Mouse (Mus musculus) megakaryocyte, embryonic 14.5 days (primary cell): ENCODE results near the gene Zfp541. TPM values are rescaled to one million over a fixed set of nuclear protein-coding genes. Genes with fewer than 3 reads are reported as not detected.

ENCODE experiments used
- H3K27me3 ChIP-seq: replicated peaks from 2 replicates; pipeline ENCODE3; 2012; ENCODE audit warnings: inconsistent platforms
- H3K36me3 ChIP-seq: replicated peaks from 2 replicates; pipeline ENCODE3; 2012; ENCODE audit warnings: low read length, inconsistent platforms, mixed read lengths
- H3K4me1 ChIP-seq: 2 replicates; pipeline ENCODE4 v1.6.1; 2012; ENCODE audit warnings: inconsistent platforms
- H3K4me3 ChIP-seq: replicated peaks from 2 replicates; pipeline ENCODE3; 2012; ENCODE audit warnings: moderate library complexity, mild to moderate bottlenecking, inconsistent platforms
- H3K9me3 ChIP-seq: 2 replicates; pipeline ENCODE4 v1.6.1; 2012; ENCODE audit warnings: inconsistent platforms
- FLI1 ChIP-seq: IDR thresholded peaks from 2 replicates; pipeline ENCODE4 v1.6.1; 2012; ENCODE audit warnings: low read length, inconsistent platforms, mixed read lengths
- GATA1 ChIP-seq: IDR thresholded peaks from 3 replicates; pipeline ENCODE4 v1.6.1; 2012; ENCODE audit warnings: mixed read lengths, low read length, inconsistent platforms, borderline replicate concordance
- polyA plus RNA-seq: library from polyadenylated mRNA; stranded (reverse); fragments of >175 nt; gene quantifications from 2 replicates; pipeline ENCODE4 v1.2.3, GENCODE M21; 2012; ENCODE audit warnings: low replicate concordance; ENCODE audit not compliant: insufficient read depth

Zfp541 gene
- polyA plus RNA-seq, 1 experiment, result 0.15 TPM

DNA sequence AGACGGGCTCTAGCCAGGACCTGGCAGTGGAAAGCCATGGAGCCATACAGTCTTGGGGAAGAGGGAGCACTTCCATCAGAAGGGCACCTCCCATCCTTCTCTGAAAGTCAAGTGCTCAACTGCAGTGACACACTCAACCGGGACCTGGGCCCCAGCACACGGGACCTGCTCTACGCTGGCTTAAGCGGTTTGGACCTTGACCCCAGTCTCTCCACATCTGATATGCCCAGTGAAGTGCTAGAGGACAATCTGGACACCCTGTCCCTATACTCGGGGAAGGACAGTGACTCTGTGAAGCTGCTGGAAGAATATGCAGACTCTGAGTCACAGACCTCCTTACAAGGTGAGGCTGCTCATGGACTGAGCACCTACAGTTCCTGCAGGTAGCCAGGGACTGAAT, 10.3 kb downstream of the Zfp541 start:
- peaks cover 4% of the 10 kb centered on the region for H3K27me3 ChIP-seq
- no peak for TF ChIP-seq FLI1

DNA sequence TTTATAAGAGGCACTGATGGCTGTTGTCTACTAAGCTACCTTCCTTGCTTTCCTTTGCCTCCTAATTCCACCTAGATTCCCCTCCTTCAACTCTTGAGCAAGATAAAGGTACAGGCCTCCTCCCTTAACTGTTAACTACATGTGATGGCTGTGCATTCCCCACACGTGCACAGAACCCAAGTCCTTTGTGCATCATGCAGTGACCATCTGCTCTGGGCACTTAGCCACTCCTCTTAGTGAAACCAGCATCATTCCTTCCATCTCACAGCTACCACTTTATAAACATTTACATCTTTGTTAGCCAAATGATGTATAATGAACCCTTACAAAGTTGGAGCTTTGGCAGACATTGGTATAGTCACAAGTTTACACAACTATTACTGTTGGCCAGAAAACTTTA, 18.3 kb downstream of the Zfp541 start:
- TF ChIP-seq FLI1 (no peak), GATA1 (no peak)
- no peaks in the 10 kb centered on the region for H3K9me3 ChIP-seq
- H3K36me3 ChIP-seq, result no peaks in the 10 kb centered on the region
- peaks cover 39% of the 10 kb centered on the region for H3K27me3 ChIP-seq
- no peak overlapping the region for H3K4me3 ChIP-seq
- peaks cover 38% of the 10 kb centered on the region for H3K4me1 ChIP-seq

More for the DNA sequence above, 10.3 kb downstream of the Zfp541 start:
- Histone ChIP-seq H3K4me3 (no peak overlapping the region), H3K36me3 (no peaks in the 10 kb centered on the region), H3K9me3 (no peaks in the 10 kb centered on the region), H3K4me1 (peaks cover 46% of the 10 kb centered on the region)

DNA sequence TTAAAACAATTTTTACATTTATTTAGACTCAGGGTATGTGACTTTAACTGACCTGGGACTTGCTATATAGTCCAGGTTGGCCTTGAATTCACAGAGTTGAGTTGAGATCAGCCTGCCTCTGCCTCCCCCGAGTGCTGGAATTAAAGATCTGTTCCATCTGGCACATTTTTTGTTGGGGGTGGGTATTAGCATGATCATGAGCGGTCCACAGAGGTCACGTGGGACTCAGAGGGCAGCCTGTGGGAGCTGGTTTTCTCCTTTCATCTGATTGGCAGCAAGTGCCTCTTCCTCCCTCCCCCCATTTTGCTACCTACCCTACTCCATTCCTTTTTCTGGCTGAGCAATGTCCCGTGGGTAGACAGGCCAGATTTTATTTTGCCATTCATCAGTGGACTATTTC, 19.0 kb downstream of the Zfp541 start:
- H3K4me1 ChIP-seq, result peaks cover 38% of the 10 kb centered on the region
- no peaks in the 10 kb centered on the region for H3K9me3 ChIP-seq
- no peak overlapping the region for H3K4me3 ChIP-seq
- TF ChIP-seq FLI1 (no peak), GATA1 (no peak)
- no peaks in the 10 kb centered on the region for H3K36me3 ChIP-seq
- peaks cover 42% of the 10 kb centered on the region for H3K27me3 ChIP-seq

DNA sequence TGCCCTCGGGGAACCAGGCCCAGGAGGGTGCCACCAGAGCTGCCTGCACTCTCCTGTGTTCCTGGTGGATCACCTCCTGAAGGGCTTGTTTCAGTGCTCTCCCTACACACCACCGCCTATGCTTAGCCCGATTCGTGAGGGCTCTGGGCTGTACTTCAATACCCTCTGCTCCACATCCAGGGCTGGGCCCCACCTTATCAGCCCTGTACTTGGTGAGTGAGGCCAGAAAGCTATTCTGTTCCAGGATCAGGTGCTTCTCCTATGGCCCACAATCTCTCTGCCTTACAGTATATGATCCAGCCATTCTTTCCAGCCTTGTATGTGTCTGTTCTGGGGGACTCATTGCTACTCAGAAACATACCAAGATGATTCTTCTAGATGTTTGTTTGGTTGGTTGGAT, 21.7 kb downstream of the Zfp541 start:
- Histone ChIP-seq H3K4me3 (no peak overlapping the region), H3K4me1 (peaks cover 14% of the 10 kb centered on the region), H3K27me3 (peaks cover 42% of the 10 kb centered on the region), H3K36me3 (no peaks in the 10 kb centered on the region), H3K9me3 (no peaks in the 10 kb centered on the region)
- TF ChIP-seq FLI1, result no peak
- TF ChIP-seq GATA1, result no peak

DNA sequence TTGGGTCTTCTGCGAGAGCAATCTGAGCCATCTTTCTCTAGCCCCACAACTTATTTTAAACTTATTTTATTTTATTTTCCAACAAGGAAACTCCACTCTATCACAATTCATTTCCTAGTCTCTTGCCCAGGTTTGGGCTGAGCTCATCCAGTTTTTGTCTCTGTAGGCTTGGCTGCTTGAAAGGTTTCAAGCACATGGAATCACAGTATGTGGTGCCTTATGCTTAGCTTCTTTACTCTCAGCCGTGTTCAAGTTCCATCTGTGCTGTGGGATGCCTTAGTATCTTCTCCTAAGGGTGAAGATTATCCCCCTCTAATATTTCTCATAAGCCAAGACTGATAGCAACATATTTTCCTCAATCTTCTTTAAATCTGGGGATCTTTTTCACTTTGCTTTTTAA, 26.0 kb downstream of the Zfp541 start:
- H3K4me3 ChIP-seq, result no peak overlapping the region
- TF ChIP-seq FLI1, result no peak
- peaks cover 46% of the 10 kb centered on the region for H3K27me3 ChIP-seq
- peaks cover 9% of the 10 kb centered on the region for H3K4me1 ChIP-seq
- H3K9me3 ChIP-seq, result no peaks in the 10 kb centered on the region
- no peaks in the 10 kb centered on the region for H3K36me3 ChIP-seq

DNA sequence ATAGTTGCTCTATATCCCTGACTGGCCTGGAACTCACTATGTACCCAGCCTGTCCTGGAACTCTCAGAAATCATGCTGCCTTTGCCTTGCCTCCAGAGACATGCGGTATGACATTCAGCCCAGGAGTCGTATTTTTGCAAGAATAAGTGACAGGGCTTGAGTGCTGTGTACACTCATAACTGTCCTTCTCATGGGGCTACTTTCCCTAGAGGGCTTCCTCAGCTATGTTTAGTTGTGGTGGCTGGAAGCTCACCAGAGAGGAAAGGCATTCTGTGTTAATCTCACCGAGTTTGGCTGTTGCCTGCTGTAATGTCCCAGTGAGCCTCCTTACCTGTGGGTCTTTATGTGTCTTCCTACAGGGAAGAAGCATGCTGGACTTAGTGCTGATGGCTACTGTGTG, 33.0 kb downstream of the Zfp541 start:
- peaks cover 52% of the 10 kb centered on the region for H3K27me3 ChIP-seq
- no peaks in the 10 kb centered on the region for H3K9me3 ChIP-seq
- H3K36me3 ChIP-seq, result no peaks in the 10 kb centered on the region
- no peak overlapping the region for H3K4me3 ChIP-seq
- TF ChIP-seq FLI1 (no peak), GATA1 (no peak)
- H3K4me1 ChIP-seq, result peaks cover 43% of the 10 kb centered on the region

DNA sequence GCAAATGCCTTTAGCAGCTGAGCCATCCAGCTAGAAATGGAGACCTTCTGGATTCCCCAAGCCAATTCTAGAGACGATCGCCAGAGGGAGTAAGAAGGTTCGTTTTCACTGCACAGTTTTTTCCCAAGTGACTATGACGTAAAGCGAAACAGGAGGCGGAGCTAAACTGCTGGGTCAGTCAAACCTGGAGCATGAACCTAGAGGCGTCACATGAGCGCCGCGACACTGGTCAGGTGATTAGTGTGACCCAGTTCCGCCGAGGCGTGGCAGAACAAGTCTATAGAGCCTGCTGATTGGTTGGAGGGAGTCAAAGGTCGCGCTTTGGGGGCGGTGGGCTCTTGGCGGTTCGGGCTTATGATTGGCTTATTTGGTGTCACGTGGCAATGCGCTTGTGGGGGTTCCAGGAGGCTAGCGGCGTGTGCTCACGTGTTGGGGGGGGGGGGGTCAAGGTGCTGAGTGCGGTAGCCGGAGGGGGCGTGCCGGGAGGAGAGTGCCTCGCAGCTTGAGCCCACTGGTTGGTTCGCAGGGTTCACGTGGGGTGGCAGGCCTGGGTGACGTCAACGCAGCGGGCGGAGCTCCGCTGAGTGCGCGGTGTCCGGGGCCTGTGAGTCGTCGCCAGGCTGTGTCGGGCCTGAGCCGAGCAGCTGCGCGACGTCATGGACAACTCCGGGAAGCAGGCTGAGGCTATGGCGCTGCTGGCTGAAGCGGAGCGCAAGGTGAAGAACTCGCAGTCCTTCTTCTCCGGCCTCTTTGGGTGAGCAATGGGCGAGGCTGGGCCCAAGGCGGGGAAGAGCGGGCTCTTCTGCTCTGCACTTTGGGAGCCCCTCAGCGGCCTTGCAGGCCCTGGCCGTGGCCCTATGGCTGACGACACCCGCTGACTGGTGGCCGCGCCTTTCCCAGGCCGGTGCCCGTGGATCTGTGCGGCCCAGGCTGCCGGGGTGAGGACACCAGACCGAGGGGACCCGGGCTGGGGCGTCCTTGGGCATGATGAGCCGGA, 36.7 kb downstream of the Zfp541 start, which contains the start of gene Napa:
Gene Napa, plus strand, starts transcription at position 438 of the 997 bp plus-strand sequence.
- Histone ChIP-seq H3K4me1 (peaks cover 80% of the 10 kb centered on the region), H3K36me3 (peaks cover 29% of the 10 kb centered on the region), H3K4me3 (peak within 1 kb of the TSS; percentile 99), H3K9me3 (no peaks in the 10 kb centered on the region), H3K27me3 (peaks cover 23% of the 10 kb centered on the region)
- no peak for TF ChIP-seq FLI1
- TF ChIP-seq GATA1, result no peak

DNA sequence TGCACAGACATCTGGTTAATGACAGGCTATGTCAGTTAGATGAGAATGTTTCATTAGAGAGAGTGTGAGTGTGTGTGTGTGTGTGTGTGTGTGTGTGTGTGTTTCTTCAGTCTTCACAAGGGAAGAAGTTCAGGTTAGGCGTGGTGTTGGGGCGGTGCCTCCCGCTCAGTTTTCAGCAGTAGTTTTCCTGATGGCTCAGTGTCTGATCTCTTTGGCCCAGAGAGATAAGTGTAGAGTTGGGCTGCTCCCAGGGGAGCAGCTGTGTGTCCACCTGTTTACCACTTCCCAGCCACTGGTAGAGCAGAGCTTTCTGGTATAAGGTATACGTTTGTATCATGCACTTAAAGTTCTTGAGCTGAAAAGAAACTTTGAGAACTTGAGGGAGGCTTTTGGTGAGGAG, 38.3 kb downstream of the Zfp541 start:
- H3K4me3 ChIP-seq, result peak overlapping the region; percentile 99
- TF ChIP-seq FLI1 (no peak), GATA1 (no peak)
- peaks cover 13% of the 10 kb centered on the region for H3K27me3 ChIP-seq
- peaks cover 84% of the 10 kb centered on the region for H3K4me1 ChIP-seq
- peaks cover 45% of the 10 kb centered on the region for H3K36me3 ChIP-seq
- H3K9me3 ChIP-seq, result no peaks in the 10 kb centered on the region

DNA sequence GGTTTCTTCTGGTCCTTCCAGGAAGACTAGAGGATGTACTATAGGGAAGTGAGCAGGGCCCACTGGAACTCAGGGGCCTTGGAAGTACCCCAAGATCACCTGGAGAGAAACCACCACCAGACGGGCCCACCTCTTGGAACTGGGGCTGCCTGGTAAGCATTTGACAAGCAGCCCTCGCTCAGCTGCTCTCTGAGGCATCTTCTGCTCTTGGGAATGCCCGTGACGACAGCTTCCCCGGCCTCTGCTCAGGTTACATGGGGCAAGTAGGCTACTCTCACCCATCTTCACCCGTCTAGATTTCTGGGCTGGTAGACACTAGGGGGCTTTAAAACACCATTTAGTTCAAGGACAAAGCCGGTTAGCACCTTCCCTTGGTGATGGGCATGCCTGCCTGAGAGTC, 39.5 kb downstream of the Zfp541 start:
- H3K4me3 ChIP-seq, result peak overlapping the region; percentile 34

DNA sequence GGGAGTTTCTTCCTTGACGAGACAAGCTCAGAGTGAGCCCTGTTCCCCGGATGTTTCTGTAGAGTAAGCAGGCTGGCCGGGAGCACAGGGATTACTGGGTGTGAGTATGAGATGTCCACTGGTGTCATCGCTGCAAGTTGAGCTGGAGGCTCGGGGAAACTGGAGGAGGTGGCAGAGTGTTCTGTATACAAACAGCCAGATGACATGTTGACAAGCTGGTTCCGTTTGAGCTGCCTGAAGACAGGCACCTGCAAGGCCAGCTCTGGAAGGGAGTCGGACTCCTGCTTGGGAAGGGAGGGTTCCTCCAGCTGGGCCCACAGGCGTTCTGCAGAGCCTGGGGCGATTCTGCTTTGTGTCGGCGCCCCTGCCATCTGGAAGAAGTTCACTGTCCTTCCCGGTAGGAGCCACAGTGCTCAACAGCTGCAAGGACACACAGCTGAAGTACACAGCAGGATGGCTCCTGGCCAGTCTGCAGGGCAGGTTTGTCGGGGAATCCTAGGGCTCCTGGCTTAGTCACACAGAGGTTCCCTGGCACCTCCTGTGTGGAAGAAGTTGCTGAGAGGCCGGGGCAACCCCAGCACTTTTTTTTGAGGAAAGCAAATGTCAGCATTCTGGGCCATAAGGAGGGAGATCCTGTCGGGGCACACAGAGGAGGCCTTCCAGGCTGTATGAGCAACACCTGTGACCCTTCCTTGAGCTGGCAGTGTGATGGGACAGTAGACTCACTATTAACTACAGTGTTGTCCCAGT, 40.3 kb downstream of the Zfp541 start:
- peak overlapping the region; percentile 28 for H3K4me3 ChIP-seq
- H3K4me1 ChIP-seq, result peaks cover 79% of the 10 kb centered on the region
- TF ChIP-seq FLI1, result no peak
- no peak for TF ChIP-seq GATA1
- H3K9me3 ChIP-seq, result no peaks in the 10 kb centered on the region
- H3K36me3 ChIP-seq, result peaks cover 65% of the 10 kb centered on the region
- no peaks in the 10 kb centered on the region for H3K27me3 ChIP-seq

More for the DNA sequence above, 39.5 kb downstream of the Zfp541 start:
- peaks cover 85% of the 10 kb centered on the region for H3K4me1 ChIP-seq
- H3K9me3 ChIP-seq, result no peaks in the 10 kb centered on the region
- H3K36me3 ChIP-seq, result peaks cover 57% of the 10 kb centered on the region
- TF ChIP-seq GATA1 (no peak), FLI1 (no peak)
- peaks cover 2% of the 10 kb centered on the region for H3K27me3 ChIP-seq
